8 mouse cellular contexts compared by ENCODE assay signal in genomic region chr9:31252182-31252799, GRCm38 (mm10). TPM values are rescaled to one million over a fixed set of nuclear protein-coding genes. Genes with fewer than 3 reads are reported as not detected.
A peak's percentile ranks its signal among the peaks of the same experiment; 100 is the strongest.
DNase-seq lines count a peak whose midpoint lies in the region; ATAC-seq and TF ChIP-seq lines count a peak whose summit lies in the region.
"Had no signal": no experiment of that assay in that cellular context is flagged by ENCODE, and none has a peak within 500 bp of the region (broad histone marks: within the 10 kb centered on the region; RNA-seq: fewer than 3 reads in every experiment).

No protein-coding gene starts in this region.

- H3K4me3 ChIP-seq in G1E (ENCODE audit: low read depth, low read length) = peak overlapping the region; percentile 30; the same call in 1 of the 2 replicates
- H3K4me3 ChIP-seq: embryonic facial prominence, embryonic 15.5 days had no signal

- H3K4me1 ChIP-seq in G1E (ENCODE audit: insufficient read depth, low read depth, low read length) = peaks cover 53% of the 10 kb centered on the region
- H3K4me1 ChIP-seq: embryonic facial prominence, embryonic 15.5 days had no signal

- no peaks in the 10 kb centered on the region for H3K36me3 ChIP-seq in G1E (replicated peaks)
- H3K36me3 ChIP-seq: embryonic facial prominence, embryonic 15.5 days had no signal

- ATAC-seq in G1E (ENCODE audit: extremely low read depth, insufficient number of reproducible peaks, low FRiP score, poor library complexity, severe bottlenecking) = peak; percentile 68
- ATAC-seq in activated CD4-positive, CD25-positive, alpha-beta regulatory T cell, adult 4 months = no peak

- DNase-seq in G1E (ENCODE audit: low spot score) = peak; percentile 26
- peak; percentile 68 for DNase-seq in adrenal gland, postnatal 25 days
- peak; percentile 45 to 55 for DNase-seq in heart, postnatal 14 days
- DNase-seq in lung, postnatal 14 days = peak; percentile 68
- no peak for DNase-seq in left cerebral cortex, postnatal 36 days (ENCODE audit: low spot score in 2 of 2)
- DNase-seq in left cerebral cortex, adult 18-20 months (ENCODE audit: low spot score in 2 of 2) = no peak

- no peaks in the 10 kb centered on the region for H3K9me3 ChIP-seq in G1E (replicated peaks)
- H3K9me3 ChIP-seq: embryonic facial prominence, embryonic 15.5 days had no signal

- intact Hi-C loops in heart, postnatal 14 days (cut with DNase I) = loop anchor here (5.0 kb wide), 1 partner anchor 40 kb away; the partner anchor contains the start of gene Aplp2
- intact Hi-C loops in left cerebral cortex, postnatal 36 days (cut with DNase I) = no loop called here

- no peak for TF ChIP-seq CTCF in G1E (IDR thresholded peaks at IDR 0.05; ENCODE audit: low read depth, low read length)

- no peaks in the 10 kb centered on the region for H3K27me3 ChIP-seq in G1E (ENCODE audit: insufficient read depth, low read length)
- H3K27me3 ChIP-seq: embryonic facial prominence, embryonic 15.5 days had no signal

RNA-seq across cellular contexts. Expression of gene Prdm10, which starts 28.0 kb away (rescaled TPM):
- 12.0 and 19.9 TPM in 2 replicates for total RNA-seq in G1E (2014; fragmentation: Nextera tagmentation)
- total RNA-seq in G1E (2017) = 9.5 and 9.9 TPM in 2 replicates
- polyA plus RNA-seq in G1E (2012) = 3.6 and 5.3 TPM in 2 replicates
- total RNA-seq in adrenal gland, postnatal 25 days (2021) = 9.7 and 12.1 TPM in 2 replicates
- total RNA-seq in heart, postnatal 14 days (2021) = 1 to 10 TPM; 5.4 to 5.5 TPM
- 10 to 100 TPM; 17.1 to 24.3 TPM for total RNA-seq in left cerebral cortex, postnatal 36 days (2021)
- 1 to 10 TPM; 7.3 to 7.8 TPM for polyA plus RNA-seq in activated CD4-positive, CD25-positive, alpha-beta regulatory T cell, adult 4 months (2017; shearing (Covaris generic))
- 10 to 100 TPM; 20.4 to 20.7 TPM for total RNA-seq in left cerebral cortex, adult 18-20 months (2021)

RNA-seq across cellular contexts. Expression of gene Aplp2, which starts 40.7 kb away (rescaled TPM):
- total RNA-seq in G1E (2014; fragmentation: Nextera tagmentation) (721 and 724 TPM in 2 replicates), G1E (2017) (454 and 492 TPM in 2 replicates)
- 65.1 and 79.4 TPM in 2 replicates for polyA plus RNA-seq in G1E (2012)
- total RNA-seq in adrenal gland, postnatal 25 days (2021) = 644 and 715 TPM in 2 replicates
- 100 to 1,000 TPM; 304 to 309 TPM for total RNA-seq in heart, postnatal 14 days (2021)
- total RNA-seq in left cerebral cortex, postnatal 36 days (2021) = 100 to 1,000 TPM; 563 to 569 TPM
- 10 to 100 TPM; 66.4 to 72.8 TPM for polyA plus RNA-seq in activated CD4-positive, CD25-positive, alpha-beta regulatory T cell, adult 4 months (2017; shearing (Covaris generic))
- 100 to 1,000 TPM; 590 to 591 TPM for total RNA-seq in left cerebral cortex, adult 18-20 months (2021)

Comparison
In these comparisons a context has a peak if more than half of its experiments do, and no peak if none do; other contexts are left out.
1. DNase-seq: peak in G1E (single experiment), adrenal gland, postnatal 25 days (single experiment), heart, postnatal 14 days (2 of 2) and lung, postnatal 14 days (single experiment); none in left cerebral cortex, postnatal 36 days (0 of 2) and left cerebral cortex, adult 18-20 months (0 of 2).